Mouse (Mus musculus): ENCODE results near the gene Tlx2. TPM values are rescaled to one million over a fixed set of nuclear protein-coding genes. Genes with fewer than 3 reads are reported as not detected.
A peak's percentile ranks its signal among the peaks of the same experiment; 100 is the strongest.

Tlx2 gene
- polyA plus RNA-seq, 1 experiment from 2014 or later = 0.31 TPM

DNA sequence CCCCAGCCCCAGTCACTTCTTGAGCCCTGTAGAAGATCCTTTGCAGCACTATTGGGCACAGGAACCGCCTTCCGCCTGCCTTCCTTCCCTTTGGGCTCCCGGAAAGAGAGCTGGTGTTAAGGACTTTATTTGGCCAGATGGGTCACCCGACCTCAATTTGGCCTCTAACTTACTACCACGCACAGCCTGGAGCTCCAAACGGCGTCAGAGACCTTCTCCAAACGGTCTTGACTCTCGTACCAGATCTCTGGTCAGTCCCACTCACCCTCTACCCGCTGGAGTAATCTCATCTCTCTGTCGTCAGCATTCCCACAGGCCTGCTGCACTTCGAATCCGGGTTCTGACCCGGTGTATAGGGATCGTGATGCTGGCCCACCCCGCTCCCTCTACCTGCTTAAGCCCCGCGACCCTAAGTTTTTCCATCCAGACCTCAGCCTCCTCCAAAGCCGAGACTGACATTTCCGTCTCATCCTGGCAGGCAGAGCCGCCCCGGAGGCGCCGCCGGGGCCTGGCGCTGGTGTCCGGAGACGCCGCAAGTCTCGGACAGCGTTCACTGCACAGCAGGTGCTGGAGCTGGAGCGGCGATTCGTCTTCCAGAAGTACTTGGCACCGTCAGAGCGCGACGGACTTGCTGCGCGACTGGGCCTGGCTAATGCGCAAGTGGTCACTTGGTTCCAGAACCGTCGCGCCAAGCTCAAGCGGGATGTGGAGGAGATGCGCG lies 17.3 kb upstream of the Tlx2 start:
- 2% methylated on average over 47 of the region's 47 CpGs for WGBS
- Histone ChIP-seq H3K4me1 (peaks cover 30% of the 10 kb centered on the region), H3K27me3 (peaks cover 96% of the 10 kb centered on the region), H3K27ac (no peak overlapping the region), H3K4me2 (peak overlapping the region; percentile 55), H3K36me3 (peaks cover 2% of the 10 kb centered on the region; the same call in 1 of the 2 replicates), H3K9ac (no peak overlapping the region), H3K9me3 (no peaks in the 10 kb centered on the region), H3K4me3 (peak overlapping the region; percentile 27)
- ATAC-seq (ENCODE audit: insufficient number of reproducible peaks, insufficient read depth, low FRiP score, low TSS enrichment, low read depth) = no peak

DNA sequence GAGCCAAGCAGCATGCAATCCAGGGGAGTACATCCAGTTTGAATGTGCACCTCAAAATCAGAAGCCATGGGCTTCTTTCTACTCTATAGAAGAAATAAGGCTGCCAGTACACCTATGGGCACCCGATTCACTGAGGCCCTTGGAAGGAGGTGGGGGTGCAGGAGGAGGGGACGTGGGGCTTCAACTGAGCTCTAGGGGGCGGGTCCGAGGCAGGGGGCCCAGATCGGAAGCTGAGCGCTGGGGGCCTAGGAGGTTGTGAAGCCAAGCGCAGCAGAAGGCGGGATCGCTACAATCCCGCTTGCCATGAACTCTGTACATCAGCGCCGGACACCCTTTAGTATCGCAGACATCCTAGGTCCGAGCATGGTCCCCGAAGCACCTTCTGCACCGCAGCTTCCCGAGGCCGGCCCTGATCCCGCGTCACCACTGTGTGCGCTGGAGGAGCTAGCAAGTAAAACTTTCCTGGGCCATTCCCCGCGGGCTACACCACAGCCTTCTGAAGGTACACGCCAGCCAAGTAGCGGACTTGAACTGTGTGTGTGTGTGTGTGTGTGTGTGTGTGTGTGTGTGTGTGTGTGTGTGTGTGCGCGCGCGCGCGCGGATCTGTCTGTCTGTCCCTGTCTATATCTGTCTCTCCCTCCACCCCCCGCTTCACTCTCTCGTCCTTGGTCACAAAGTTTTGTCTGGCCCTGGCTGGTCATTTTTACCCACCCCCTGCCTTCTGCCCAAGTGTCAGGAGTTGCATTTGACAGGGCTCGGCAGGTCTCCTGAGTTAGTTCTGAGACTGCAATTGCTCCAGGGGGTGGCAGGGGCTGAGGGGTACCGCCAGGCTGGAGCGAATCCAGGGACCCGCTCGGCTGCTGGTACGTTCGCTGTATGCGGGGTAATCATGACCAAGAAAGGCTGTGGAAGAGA lies 16.3 kb upstream of the Tlx2 start, which contains the start of gene Lbx2:
Gene Lbx2 (plus strand): TSS at position 247 of the 915 bp plus-strand sequence.
- Histone ChIP-seq H3K36me3 (peaks cover 12% of the 10 kb centered on the region), H3K9ac (peak within 1 kb of the TSS; percentile 59), H3K27me3 (peaks cover 94% of the 10 kb centered on the region), H3K4me2 (peak within 1 kb of the TSS; percentile 55), H3K9me3 (no peaks in the 10 kb centered on the region), H3K27ac (no peak within 1 kb of the TSS), H3K4me1 (peaks cover 30% of the 10 kb centered on the region), H3K4me3 (peak within 1 kb of the TSS; percentile 34)
- ATAC-seq (ENCODE audit: insufficient number of reproducible peaks, insufficient read depth, low FRiP score, low TSS enrichment, low read depth) = no peak
- WGBS = 4% methylated on average over 39 of the region's 42 CpGs

DNA sequence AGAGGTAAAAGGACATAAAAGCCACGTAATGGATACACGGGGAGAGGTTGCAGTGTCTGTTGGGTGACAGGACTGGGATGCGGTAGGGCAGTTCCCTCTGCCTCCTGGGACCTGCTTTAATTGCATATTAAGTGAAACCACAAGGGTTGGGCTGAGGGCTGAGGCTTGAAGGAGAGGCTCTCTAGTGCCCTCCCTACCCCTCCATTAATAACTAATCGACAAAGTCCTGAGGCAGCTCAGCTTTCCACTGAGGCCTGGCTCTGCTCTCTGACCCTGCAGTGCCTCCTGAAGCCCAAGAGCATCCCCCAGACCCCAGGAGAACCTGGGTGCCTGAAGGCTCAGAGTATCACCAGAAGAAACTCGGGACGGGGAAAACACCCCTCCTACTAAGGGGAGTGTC lies 14.4 kb upstream of the Tlx2 start:
- ATAC-seq (ENCODE audit: insufficient number of reproducible peaks, insufficient read depth, low FRiP score, low TSS enrichment, low read depth) = no peak
- no peaks in the 10 kb centered on the region for H3K9me3 ChIP-seq
- 7% methylated on average over 6 of the region's 6 CpGs for WGBS

DNA sequence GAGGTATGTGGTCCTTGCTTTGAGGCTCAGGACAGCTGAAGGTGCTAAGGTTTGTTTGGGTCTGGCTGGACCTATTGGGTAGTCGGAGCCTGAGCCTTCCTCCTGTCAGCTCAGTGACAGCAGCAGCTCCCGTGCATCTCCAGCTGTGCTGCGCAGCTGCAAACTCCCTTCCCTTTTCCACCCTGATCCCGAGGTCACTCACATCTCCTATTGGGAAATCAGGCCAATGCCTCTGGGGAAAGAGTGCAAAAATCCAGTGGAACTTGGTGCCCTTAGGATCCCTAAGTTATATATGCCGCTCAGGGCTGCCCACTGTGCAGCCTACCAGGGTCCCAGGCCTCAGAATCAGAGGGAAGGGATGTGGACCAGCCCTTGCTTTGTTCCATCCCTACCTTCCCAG lies 13.4 kb upstream of the Tlx2 start:
- Histone ChIP-seq H3K4me1 (peaks cover 43% of the 10 kb centered on the region), H3K9ac (peak overlapping the region; percentile 36; the same call in 1 of the 2 replicates), H3K4me3 (no peak overlapping the region), H3K4me2 (no peak overlapping the region), H3K27ac (no peak overlapping the region), H3K27me3 (peaks cover 67% of the 10 kb centered on the region), H3K9me3 (no peaks in the 10 kb centered on the region), H3K36me3 (peaks cover 31% of the 10 kb centered on the region)
- ATAC-seq (ENCODE audit: insufficient number of reproducible peaks, insufficient read depth, low FRiP score, low TSS enrichment, low read depth) = no peak
- 16% methylated on average over 5 of the region's 5 CpGs for WGBS

More for the DNA sequence above, 14.4 kb upstream of the Tlx2 start:
- H3K27me3 ChIP-seq = peaks cover 76% of the 10 kb centered on the region
- peaks cover 35% of the 10 kb centered on the region for H3K4me1 ChIP-seq
- H3K4me2 ChIP-seq = no peak overlapping the region
- peaks cover 31% of the 10 kb centered on the region for H3K36me3 ChIP-seq
- no peak overlapping the region for H3K9ac ChIP-seq
- H3K27ac ChIP-seq = no peak overlapping the region
- H3K4me3 ChIP-seq = no peak overlapping the region

DNA sequence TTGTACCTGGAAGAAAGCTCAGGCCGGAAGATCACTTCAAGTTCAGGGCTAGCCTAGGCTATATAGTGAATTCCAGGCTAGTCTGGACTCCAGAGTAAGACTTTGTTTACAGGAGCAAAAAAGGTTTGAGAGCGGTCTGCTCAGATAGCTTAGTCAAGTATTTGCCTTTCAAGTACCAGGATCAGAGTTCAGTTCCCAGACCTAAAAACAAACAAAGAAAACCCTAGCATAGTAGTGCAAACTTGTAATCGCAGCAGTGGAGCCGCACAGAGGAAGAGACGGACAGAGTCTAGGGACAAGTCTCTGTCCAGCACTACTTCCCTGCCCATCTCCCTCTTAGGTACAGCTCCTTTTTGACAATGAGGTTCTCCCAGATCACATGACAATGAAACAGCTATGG lies 10.1 kb upstream of the Tlx2 start:
- Histone ChIP-seq H3K4me1 (peaks cover 31% of the 10 kb centered on the region), H3K27ac (no peak overlapping the region), H3K36me3 (peaks cover 31% of the 10 kb centered on the region), H3K4me3 (no peak overlapping the region), H3K27me3 (peaks cover 47% of the 10 kb centered on the region), H3K4me2 (no peak overlapping the region), H3K9me3 (no peaks in the 10 kb centered on the region), H3K9ac (no peak overlapping the region)
- ATAC-seq (ENCODE audit: insufficient number of reproducible peaks, insufficient read depth, low FRiP score, low TSS enrichment, low read depth) = no peak
- WGBS = 95% methylated on average over 5 of the region's 5 CpGs

DNA sequence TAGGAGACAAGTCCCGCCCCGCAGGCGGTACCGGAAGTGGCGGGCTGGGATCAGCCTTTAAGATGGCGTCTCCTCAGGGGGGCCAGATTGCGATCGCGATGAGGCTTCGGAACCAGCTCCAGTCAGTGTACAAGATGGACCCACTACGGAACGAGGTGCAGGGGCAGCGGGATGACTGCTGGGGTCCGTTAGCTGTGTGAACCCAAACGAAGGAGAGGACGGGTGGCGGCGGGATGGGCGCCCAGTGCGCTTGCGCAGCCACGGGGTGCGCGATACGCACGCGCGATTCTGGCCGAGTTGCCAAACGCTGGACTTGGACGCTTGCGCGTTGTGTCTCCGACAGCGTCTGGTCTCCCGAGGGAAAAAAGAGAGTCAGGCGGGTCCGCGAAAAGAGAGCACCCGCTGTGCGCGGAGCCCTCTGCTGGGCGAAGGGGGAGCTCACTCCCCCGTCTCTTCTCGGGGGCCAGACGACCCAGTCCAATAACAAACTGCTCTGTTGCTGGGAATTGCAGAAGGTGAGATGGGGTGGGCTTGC lies 8.3 kb upstream of the Tlx2 start:
- peaks cover 31% of the 10 kb centered on the region for H3K36me3 ChIP-seq
- peaks cover 20% of the 10 kb centered on the region for H3K4me1 ChIP-seq
- H3K27me3 ChIP-seq = peaks cover 47% of the 10 kb centered on the region
- peak overlapping the region; percentile 93 for H3K4me2 ChIP-seq
- H3K4me3 ChIP-seq = peak overlapping the region; percentile 81
- ATAC-seq (ENCODE audit: insufficient number of reproducible peaks, insufficient read depth, low FRiP score, low TSS enrichment, low read depth) = peak; percentile 90
- WGBS = 0% methylated on average over 46 of the region's 46 CpGs
- H3K9me3 ChIP-seq = no peaks in the 10 kb centered on the region
- peak overlapping the region; percentile 88 for H3K27ac ChIP-seq
- peak overlapping the region; percentile 85 for H3K9ac ChIP-seq

DNA sequence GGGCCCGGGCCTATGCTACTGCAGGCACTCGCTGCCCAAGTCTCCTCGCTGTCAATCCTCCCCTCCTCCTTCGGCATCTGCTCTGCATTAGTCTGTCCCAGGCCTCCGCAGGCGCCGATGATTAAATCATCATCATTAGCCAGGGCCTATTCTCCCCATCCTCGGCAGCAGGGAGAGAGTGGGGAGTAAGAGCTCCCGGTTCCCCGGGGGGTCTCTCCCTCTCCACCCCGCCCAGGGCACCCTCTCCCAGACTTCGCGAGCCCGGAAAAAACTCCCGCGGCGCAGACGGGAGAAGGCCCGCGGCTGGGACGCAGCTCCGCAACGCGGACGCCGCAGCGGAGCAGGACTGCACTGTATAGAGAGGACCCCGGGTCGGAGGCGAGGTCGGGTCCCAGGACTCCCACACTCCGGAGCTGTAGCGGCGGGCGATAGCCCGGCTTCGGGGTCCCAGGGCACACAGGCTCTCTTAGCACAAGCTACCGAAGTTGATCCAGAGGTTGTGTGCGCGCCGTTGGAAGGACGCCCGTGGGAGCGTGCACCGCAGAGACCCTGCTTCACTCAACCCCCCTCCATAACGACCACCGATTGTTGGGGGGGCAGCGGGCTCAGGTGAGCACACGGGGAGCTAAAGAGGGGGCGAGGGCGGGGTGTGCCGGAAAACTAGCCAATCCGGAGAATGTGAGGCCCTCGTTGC lies 7.7 kb upstream of the Tlx2 start, which contains the start of gene Pcgf1:
Gene Pcgf1 (plus strand): TSS at position 240 of the 694 bp plus-strand sequence.
- Histone ChIP-seq H3K4me3 (peak within 1 kb of the TSS; percentile 81), H3K4me1 (peaks cover 20% of the 10 kb centered on the region), H3K4me2 (peak within 1 kb of the TSS; percentile 93), H3K27ac (peak within 1 kb of the TSS; percentile 88), H3K9ac (peak within 1 kb of the TSS; percentile 85), H3K9me3 (no peaks in the 10 kb centered on the region), H3K36me3 (peaks cover 31% of the 10 kb centered on the region), H3K27me3 (peaks cover 46% of the 10 kb centered on the region)
- peak; percentile 78 for ATAC-seq (ENCODE audit: insufficient number of reproducible peaks, insufficient read depth, low FRiP score, low TSS enrichment, low read depth)
- whole genome bisulfite sequencing = under 1% methylated on average over 54 of the region's 54 CpGs

DNA sequence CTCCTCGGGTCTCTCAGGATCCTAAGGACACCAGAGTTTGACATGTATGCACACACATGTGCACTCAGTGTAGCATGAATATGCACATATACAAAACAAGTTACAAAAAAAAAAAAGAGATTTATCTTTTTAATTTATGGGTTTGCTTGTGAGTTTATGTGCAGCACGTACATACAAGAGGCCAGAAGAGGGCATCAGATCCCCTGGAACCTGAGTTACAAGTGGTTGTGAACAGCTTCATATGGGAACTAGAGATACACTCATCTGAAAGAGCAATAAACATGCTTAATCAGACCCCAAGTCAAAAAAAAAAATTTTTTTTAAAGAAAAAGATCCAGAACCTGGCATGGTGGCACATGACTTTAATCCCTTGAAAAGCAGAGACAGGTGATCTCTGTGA lies 4.9 kb upstream of the Tlx2 start:
- WGBS = 22% methylated on average over 2 of the region's 2 CpGs
- Histone ChIP-seq H3K27me3 (peaks cover 64% of the 10 kb centered on the region), H3K9me3 (no peaks in the 10 kb centered on the region), H3K4me2 (no peak overlapping the region), H3K4me1 (peaks cover 35% of the 10 kb centered on the region), H3K4me3 (no peak overlapping the region), H3K36me3 (peaks cover 5% of the 10 kb centered on the region), H3K9ac (no peak overlapping the region), H3K27ac (no peak overlapping the region)
- ATAC-seq (ENCODE audit: insufficient number of reproducible peaks, insufficient read depth, low FRiP score, low TSS enrichment, low read depth) = no peak

DNA sequence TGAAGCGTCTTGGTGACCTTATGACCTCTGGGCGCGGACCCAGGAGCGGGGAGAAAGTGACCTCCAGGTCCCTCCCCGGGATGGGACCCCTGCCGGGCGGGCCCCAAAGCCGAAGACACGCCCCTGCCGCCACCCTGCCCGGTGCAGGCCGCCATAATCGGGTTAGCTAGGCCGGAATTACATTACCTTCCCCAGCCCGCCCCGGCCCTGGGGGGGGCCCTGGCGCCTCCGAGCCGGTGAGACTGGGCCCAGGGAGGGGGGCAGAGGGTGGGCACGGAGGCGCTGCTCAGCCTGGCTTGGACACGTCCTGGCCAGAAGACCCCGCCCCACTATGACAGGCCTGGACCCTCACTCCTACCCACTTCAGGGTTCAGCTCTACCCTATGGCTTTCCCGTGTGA lies 1.1 kb upstream of the Tlx2 start:
- Histone ChIP-seq H3K27ac (no peak overlapping the region), H3K4me1 (peaks cover 35% of the 10 kb centered on the region), H3K27me3 (peaks cover 97% of the 10 kb centered on the region), H3K9ac (no peak overlapping the region), H3K36me3 (no peaks in the 10 kb centered on the region), H3K9me3 (no peaks in the 10 kb centered on the region), H3K4me2 (peak overlapping the region; percentile 54), H3K4me3 (peak overlapping the region; percentile 33)
- under 1% methylated on average over 24 of the region's 24 CpGs for WGBS
- 0 out of 2 replicates have a peak, but pooled peaks have one; percentile 29 for ATAC-seq (ENCODE audit: insufficient number of reproducible peaks, insufficient read depth, low FRiP score, low TSS enrichment, low read depth)

DNA sequence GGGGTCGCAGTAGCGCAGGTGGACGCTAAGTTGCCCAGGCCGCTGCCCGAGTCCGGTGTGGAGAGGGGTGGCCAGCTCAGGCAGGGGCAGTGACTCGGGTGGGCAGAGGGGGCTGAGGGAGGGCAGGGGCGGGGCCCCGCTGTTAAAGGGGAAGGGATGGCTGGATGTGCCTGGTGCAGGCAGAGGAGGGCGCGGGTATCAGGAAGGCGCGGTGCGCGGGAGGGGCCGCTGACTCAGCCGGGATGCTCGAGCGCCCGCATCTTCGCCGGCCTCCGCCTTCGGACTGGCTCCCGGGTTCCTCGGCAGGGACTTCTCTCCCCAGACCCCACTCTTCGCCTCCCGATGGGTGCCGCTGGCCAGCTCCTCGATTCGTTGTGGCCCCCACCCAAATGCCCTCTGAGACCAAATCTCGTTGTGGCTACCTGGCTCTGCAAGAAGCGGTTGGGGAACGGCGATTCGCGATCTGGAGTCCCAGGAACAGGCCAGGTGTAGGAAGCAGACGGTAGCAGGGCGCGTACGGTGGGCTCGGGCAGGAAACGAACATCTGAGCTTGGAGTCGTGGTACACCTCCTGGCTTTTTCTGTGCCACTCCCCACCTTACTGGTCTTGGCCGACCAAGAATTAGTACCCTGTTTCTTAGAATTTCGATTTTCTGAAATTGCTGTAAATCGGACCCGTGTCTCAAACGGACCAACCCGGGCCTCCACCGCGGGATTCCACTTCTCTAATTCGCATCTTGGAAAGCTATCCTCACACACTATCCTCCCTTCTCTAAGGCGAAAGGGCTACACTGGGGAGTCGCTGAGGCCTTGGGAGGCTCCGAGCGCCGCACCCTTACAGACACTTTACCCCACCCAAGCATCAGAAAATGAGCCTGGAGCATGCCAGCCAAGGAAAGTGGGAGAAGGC lies 472 bp upstream of the Tlx2 start:
- Histone ChIP-seq H3K9ac (0 out of 2 replicates have a peak overlapping the region, but pooled peaks have one; percentile 27), H3K27ac (no peak overlapping the region)

More for the DNA sequence above, 472 bp upstream of the Tlx2 start:
- WGBS = 1% methylated on average over 58 of the region's 58 CpGs
- Histone ChIP-seq H3K9me3 (no peaks in the 10 kb centered on the region), H3K4me2 (peak overlapping the region; percentile 54), H3K4me3 (peak overlapping the region; percentile 33), H3K36me3 (no peaks in the 10 kb centered on the region), H3K4me1 (peaks cover 35% of the 10 kb centered on the region), H3K27me3 (peaks cover 99% of the 10 kb centered on the region)
- no peak for ATAC-seq (ENCODE audit: insufficient number of reproducible peaks, insufficient read depth, low FRiP score, low TSS enrichment, low read depth)

Measured in embryonic facial prominence, embryonic 13.5 days (tissue).